Mouse (Mus musculus) cerebellum, adult 2 months (tissue): Measurements from ENCODE around the gene Drp2.

ENCODE experiments used
- CTCF ChIP-seq: fragments of 200-500 bp; IDR thresholded peaks from 2 replicates; pipeline ENCODE4 v1.5.1; 2011; ENCODE audit warnings: low read depth, mild to moderate bottlenecking, control low read depth, low read length, moderate library complexity, borderline replicate concordance; ENCODE audit not compliant: insufficient read depth
- POLR2A ChIP-seq: fragments of 200-500 bp; IDR thresholded peaks from 2 replicates; pipeline ENCODE4 v1.6.1; 2011; ENCODE audit warnings: low read length, control low read depth, borderline replicate concordance; ENCODE audit not compliant: insufficient read depth

DNA sequence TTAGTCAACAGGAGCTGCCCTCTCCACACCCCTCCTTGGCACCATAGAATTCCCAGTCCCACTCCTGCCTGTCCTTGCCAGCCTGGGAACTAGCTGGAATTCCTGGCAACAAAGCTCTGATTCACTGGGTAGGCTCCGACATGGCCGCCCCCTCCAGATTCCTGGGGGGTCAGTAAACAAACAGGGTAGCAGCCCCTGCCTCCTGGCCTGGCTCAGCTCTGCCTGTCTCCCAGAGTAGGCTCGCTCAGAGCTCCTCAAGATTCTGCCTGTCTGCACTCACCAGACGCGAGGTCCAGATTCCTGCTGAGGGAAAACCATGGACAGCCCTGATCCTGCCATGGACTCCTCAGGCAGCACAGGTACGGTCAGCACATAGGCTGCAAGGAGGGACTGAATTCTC lies 22.5 kb downstream of the Drp2 start:
- TF ChIP-seq POLR2A: no peak
- no peak for TF ChIP-seq CTCF
